Mouse (Mus musculus): ENCODE measurements at regions not wholly inside any gene's neighbourhood (a gene's known extent, or its start where the extent isn't known, plus 50 kb on each side); places are given as distances from the start of the nearest gene placed in this dataset.
"Not testable (repeated sequence)": the region's sequence is repeated elsewhere in the genome, so short reads cannot be mapped to it uniquely, and the experiment has no call there.

- not testable (repeated sequence) for H3K4me1 ChIP-seq (ENCODE audit: control insufficient read depth, insufficient read depth, low read depth, low read length); H3K27ac ChIP-seq (ENCODE audit: low read depth, low read length); H3K9ac ChIP-seq (ENCODE audit: low read depth, low read length); ATAC-seq; H3K4me2 ChIP-seq (ENCODE audit: low read length); H3K27me3 ChIP-seq (replicated peaks; ENCODE audit: control insufficient read depth, insufficient read depth, low read length); H3K9me3 ChIP-seq (ENCODE audit: control insufficient read depth, low read length); H3K36me3 ChIP-seq (ENCODE audit: control insufficient read depth, insufficient read depth, low read length); H3K4me3 ChIP-seq (ENCODE audit: low read length)
- 60% methylated on average over 3 of the region's 3 CpGs for WGBS
Observed at GRCm38 (mm10) chr12:17852138-17852537, 161.5 kb downstream of the Hpcal1 start.

DNA sequence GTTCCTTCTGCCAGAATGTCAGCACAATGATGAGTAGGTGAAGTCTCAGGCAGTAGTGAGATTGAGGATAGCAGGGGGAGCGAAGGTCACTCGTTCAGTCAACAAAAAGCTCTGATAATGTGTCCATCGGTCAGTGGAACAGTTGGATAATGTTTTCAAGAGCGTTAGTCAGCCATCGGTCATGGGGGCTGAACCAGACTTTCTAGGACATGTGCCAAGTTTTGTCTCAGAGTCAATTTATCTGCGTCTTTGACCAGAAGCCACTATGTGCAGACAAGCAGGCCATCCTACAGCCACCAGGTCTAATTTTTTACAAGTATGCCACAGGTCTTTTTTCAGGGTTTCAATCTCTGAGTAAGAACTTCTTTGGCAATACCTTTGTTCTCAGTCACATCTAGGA lies 181.8 kb downstream of the Hpcal1 start:
- H3K27ac ChIP-seq (ENCODE audit: low read depth, low read length); H3K9me3 ChIP-seq (ENCODE audit: control insufficient read depth, low read length); ATAC-seq; H3K27me3 ChIP-seq (replicated peaks; ENCODE audit: control insufficient read depth, insufficient read depth, low read length); H3K9ac ChIP-seq (ENCODE audit: low read depth, low read length); H3K4me3 ChIP-seq (ENCODE audit: low read length); H3K4me1 ChIP-seq (ENCODE audit: control insufficient read depth, insufficient read depth, low read depth, low read length); H3K36me3 ChIP-seq (ENCODE audit: control insufficient read depth, insufficient read depth, low read length); H3K4me2 ChIP-seq (ENCODE audit: low read length): not testable (repeated sequence)
- 70% methylated on average over 6 of the region's 6 CpGs for WGBS

GRCm38 (mm10) chr12:17881371-17882116 lies 190.9 kb downstream of the Hpcal1 start:
- H3K27me3 ChIP-seq (replicated peaks; ENCODE audit: control insufficient read depth, insufficient read depth, low read length), result no peaks in the 10 kb centered on the region
- H3K27ac ChIP-seq (ENCODE audit: low read depth, low read length), result peak overlapping the region; percentile 86
- H3K4me1 ChIP-seq (ENCODE audit: control insufficient read depth, insufficient read depth, low read depth, low read length), result no peaks in the 10 kb centered on the region
- H3K4me2 ChIP-seq (ENCODE audit: low read length), result peak overlapping the region; percentile 59
- WGBS, result 2% methylated on average over 49 of the region's 59 CpGs
- ATAC-seq, result peak; percentile 100
- H3K9me3 ChIP-seq (ENCODE audit: control insufficient read depth, low read length), result no peaks in the 10 kb centered on the region
- H3K36me3 ChIP-seq (ENCODE audit: control insufficient read depth, insufficient read depth, low read length), result no peaks in the 10 kb centered on the region
- peak overlapping the region; percentile 65 for H3K4me3 ChIP-seq (ENCODE audit: low read length)
- H3K9ac ChIP-seq (ENCODE audit: low read depth, low read length), result peak overlapping the region; percentile 80

DNA sequence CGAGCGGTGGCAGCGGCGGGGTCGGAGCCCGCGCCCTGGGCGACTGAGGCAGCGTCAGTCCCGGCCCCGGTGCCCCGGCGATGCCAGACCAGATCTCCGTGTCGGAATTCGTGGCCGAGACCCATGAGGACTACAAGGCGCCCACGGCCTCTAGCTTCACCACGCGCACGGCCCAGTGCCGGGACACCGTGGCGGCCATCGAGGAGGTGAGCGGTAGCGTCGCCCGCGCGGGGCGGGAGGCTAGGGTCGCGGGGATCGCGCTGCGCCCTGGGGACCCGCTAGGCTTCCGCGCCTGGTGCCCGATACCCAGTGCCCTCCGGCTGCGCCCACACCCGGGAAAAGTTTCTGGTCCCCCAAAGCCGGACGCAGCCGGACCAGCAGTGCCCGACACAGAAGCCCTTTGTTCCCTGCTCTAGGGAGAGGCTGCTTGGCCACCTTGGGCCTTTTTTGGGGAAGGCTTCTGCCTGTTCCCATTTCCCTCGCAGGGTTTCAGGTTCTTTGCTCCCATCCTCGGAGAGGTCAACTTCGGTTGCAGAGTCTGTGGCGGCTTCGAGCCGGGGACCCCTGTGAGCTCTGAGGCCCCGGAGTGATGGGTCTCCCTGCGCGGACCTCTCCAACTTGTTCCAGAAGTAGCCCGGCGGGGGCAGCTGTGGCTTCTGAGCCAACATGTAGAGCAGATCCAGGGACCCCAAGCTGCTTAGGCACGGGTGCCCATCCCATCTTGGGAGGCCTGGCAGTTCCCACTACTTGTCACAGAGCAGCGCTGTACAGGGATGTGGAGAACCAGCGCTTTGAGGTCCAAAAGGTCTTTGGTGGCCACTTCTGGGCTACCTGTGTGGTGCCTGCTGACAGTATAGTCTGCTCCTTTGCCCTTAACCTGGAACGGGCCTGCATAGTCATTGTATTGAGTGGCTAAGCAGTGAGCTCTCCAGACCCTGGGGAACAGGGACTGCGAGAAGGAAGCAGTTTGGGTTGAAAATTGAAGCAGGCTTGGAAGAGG lies 191.8 kb downstream of the Hpcal1 start:
- not testable (repeated sequence) for H3K4me1 ChIP-seq (ENCODE audit: control insufficient read depth, insufficient read depth, low read depth, low read length); ATAC-seq; H3K36me3 ChIP-seq (ENCODE audit: control insufficient read depth, insufficient read depth, low read length); H3K27me3 ChIP-seq (replicated peaks; ENCODE audit: control insufficient read depth, insufficient read depth, low read length); H3K9me3 ChIP-seq (ENCODE audit: control insufficient read depth, low read length)
- Histone ChIP-seq H3K9ac (ENCODE audit: low read depth, low read length) (peak overlapping the region; percentile 80), H3K4me2 (ENCODE audit: low read length) (peak overlapping the region; percentile 59), H3K4me3 (ENCODE audit: low read length) (peak overlapping the region; percentile 65), H3K27ac (ENCODE audit: low read depth, low read length) (peak overlapping the region; percentile 86)
- WGBS, result 1% methylated on average over 40 of the region's 65 CpGs

DNA sequence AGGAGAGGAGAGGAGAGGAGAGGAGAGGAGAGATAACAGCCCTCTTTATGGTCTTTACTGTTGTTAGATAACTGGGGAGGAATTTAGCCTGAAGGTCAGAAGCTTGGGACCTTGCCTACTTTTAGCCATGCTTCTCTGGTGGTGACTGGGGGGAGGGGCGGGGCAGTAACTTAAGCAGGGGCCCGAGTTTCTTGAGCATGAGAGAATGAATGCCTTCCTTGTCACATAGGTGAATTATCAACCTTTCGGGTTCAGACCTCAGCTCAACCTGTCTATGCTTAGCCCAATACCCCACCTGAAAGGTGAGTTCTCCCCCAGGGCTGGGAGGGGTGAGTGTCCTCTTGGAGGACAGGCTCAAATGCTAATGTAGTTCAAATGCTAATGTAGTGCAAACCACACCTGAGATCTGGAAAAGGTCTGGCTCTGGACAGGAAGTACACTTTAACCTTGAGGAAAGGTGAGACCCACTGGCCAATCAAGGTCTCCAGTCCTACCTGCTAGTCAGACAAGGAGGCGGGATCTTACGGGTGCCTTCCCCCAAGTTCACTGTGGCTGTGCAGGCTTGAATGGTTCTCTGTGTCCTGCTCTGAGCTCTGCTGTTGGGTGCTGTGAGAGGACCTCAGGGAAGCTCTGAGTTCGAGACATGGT lies 201.1 kb downstream of the Hpcal1 start:
- not testable (repeated sequence) for H3K27me3 ChIP-seq (replicated peaks; ENCODE audit: control insufficient read depth, insufficient read depth, low read length); H3K9ac ChIP-seq (ENCODE audit: low read depth, low read length); H3K4me3 ChIP-seq (ENCODE audit: low read length); ATAC-seq; H3K4me1 ChIP-seq (ENCODE audit: control insufficient read depth, insufficient read depth, low read depth, low read length); H3K27ac ChIP-seq (ENCODE audit: low read depth, low read length); H3K4me2 ChIP-seq (ENCODE audit: low read length)
- Histone ChIP-seq H3K36me3 (ENCODE audit: control insufficient read depth, insufficient read depth, low read length) (peaks cover 12% of the 10 kb centered on the region; the same call in 1 of the 2 replicates), H3K9me3 (ENCODE audit: control insufficient read depth, low read length) (peaks cover 19% of the 10 kb centered on the region)
- WGBS, result 93% methylated on average over 6 of the region's 6 CpGs

- H3K9ac ChIP-seq (ENCODE audit: low read depth, low read length); H3K27ac ChIP-seq (ENCODE audit: low read depth, low read length); H3K27me3 ChIP-seq (replicated peaks; ENCODE audit: control insufficient read depth, insufficient read depth, low read length); H3K4me3 ChIP-seq (ENCODE audit: low read length); H3K4me1 ChIP-seq (ENCODE audit: control insufficient read depth, insufficient read depth, low read depth, low read length); ATAC-seq; H3K36me3 ChIP-seq (ENCODE audit: control insufficient read depth, insufficient read depth, low read length); H3K4me2 ChIP-seq (ENCODE audit: low read length): not testable (repeated sequence)
- 96% methylated on average over 3 of the region's 3 CpGs for WGBS
- H3K9me3 ChIP-seq (ENCODE audit: control insufficient read depth, low read length), result peaks cover 10% of the 10 kb centered on the region
Observed at GRCm38 (mm10) chr12:17913058-17913457, 222.4 kb downstream of the Hpcal1 start.

All from hindbrain, embryonic 16.5 days (tissue).